Mouse (Mus musculus) ES-E14 (cell line): ENCODE data around the gene Dync2li1. TPM values are rescaled to one million over a fixed set of nuclear protein-coding genes. Genes with fewer than 3 reads are reported as not detected.

Source experiments
- DNase-seq: peaks from one replicate; pipeline ENCODE4 v3.0.0-alpha.2; 2013; ENCODE audit warnings: low read depth, low spot score
- H3K27ac ChIP-seq: 2 replicates; pipeline ENCODE4 v1.5.1; 2012; ENCODE audit warnings: low read depth, mild to moderate bottlenecking, low read length, moderate library complexity, mixed read lengths; ENCODE audit not compliant: poor library complexity, insufficient read depth, severe bottlenecking
- H3K36me3 ChIP-seq: 2 replicates; pipeline ENCODE4 v1.6.1; 2012; ENCODE audit warnings: mild to moderate bottlenecking, low read length, moderate library complexity, mixed read lengths; ENCODE audit not compliant: control insufficient read depth, poor library complexity, insufficient read depth, severe bottlenecking
- H3K4me1 ChIP-seq, 2 experiments: fragments of 150-350 bp in 1 of 2; sonication (generic) in 1 of 2; 2 replicates each; pipeline ENCODE4 v1.6.1; 2012; ENCODE audit warnings: low read length in 2 of 2, mild to moderate bottlenecking in 1 of 2, mixed read lengths in 1 of 2; ENCODE audit not compliant: control insufficient read depth in 2 of 2, insufficient read depth in 2 of 2, poor library complexity in 1 of 2
- H3K4me3 ChIP-seq, 2 experiments: fragments of 150-350 bp in 1 of 2; sonication (generic) in 1 of 2; 2 replicates each; pipeline ENCODE4 v1.5.1; 2012; ENCODE audit warnings: low read length in 2 of 2, low read depth in 1 of 2, mild to moderate bottlenecking in 1 of 2, mixed read lengths in 1 of 2; ENCODE audit not compliant: insufficient read depth in 1 of 2, poor library complexity in 1 of 2, severe bottlenecking in 1 of 2
- H3K9ac ChIP-seq: 2 replicates; pipeline ENCODE4 v1.6.1; 2012; ENCODE audit warnings: low read depth, mild to moderate bottlenecking, low read length, mixed read lengths; ENCODE audit not compliant: poor library complexity, insufficient read depth, severe bottlenecking
- H3K9me3 ChIP-seq: fragments of 150-350 bp; sonication (generic); 2 replicates; pipeline ENCODE4 v1.6.1; 2012; ENCODE audit warnings: low read depth, mild to moderate bottlenecking, low read length; ENCODE audit not compliant: control insufficient read depth, insufficient read depth
- CHD2 ChIP-seq: IDR thresholded peaks from 2 replicates; pipeline ENCODE4 v1.6.1; 2014; ENCODE audit warnings: mild to moderate bottlenecking, low read depth, low read length, inconsistent platforms
- HCFC1 ChIP-seq: IDR thresholded peaks from 2 replicates; pipeline ENCODE4 v1.6.1; 2012; ENCODE audit warnings: low read length, inconsistent platforms, borderline replicate concordance; ENCODE audit not compliant: insufficient read depth
- MAFK ChIP-seq: IDR thresholded peaks from 2 replicates; pipeline ENCODE4 v1.6.1; 2014; ENCODE audit warnings: mild to moderate bottlenecking, low read depth, low read length, inconsistent platforms; ENCODE audit not compliant: insufficient read depth
- ZC3H11A ChIP-seq: IDR thresholded peaks from 2 replicates; pipeline ENCODE4 v1.6.1; 2012; ENCODE audit warnings: low read depth, mild to moderate bottlenecking, inconsistent platforms, low read length, borderline replicate concordance
- ZNF384 ChIP-seq: IDR thresholded peaks from 2 replicates; pipeline ENCODE4 v1.6.1; 2012; ENCODE audit warnings: low read depth, low read length, inconsistent platforms
- in situ Hi-C, 2 experiments: fragments of 600-800 bp; cut with MboI; formaldehyde crosslinking; loops; one replicate each; pipeline ENCODE4 v1.15.1; 2025; ENCODE audit warnings: low sequenced_read_pairs in 2 of 2, inconsistent platforms in 1 of 2; ENCODE audit not compliant: unreplicated experiment in 2 of 2
- total RNA-seq: library from RNA; depleted of rRNA; stranded (reverse); fragments of 300-350 nt; gene quantifications from 2 replicates; pipeline ENCODE4 v1.2.3, GENCODE M21; 2012

The Dync2li1 gene
- total RNA-seq, 1 experiment: 5.9 TPM

- H3K27ac ChIP-seq: no peak overlapping the region
- H3K4me1 ChIP-seq: peaks cover 0 to 13% of the 10 kb centered on the region in 2 experiments; a peak in 2 of 4 replicates
- no peak for DNase-seq
- no peaks in the 10 kb centered on the region for H3K36me3 ChIP-seq
- in situ Hi-C loops: no loop called here
- no peak overlapping the region for H3K4me3 ChIP-seq
- H3K9me3 ChIP-seq: no peaks in the 10 kb centered on the region
- no peak for TF ChIP-seq HCFC1
- no peak for TF ChIP-seq ZC3H11A
- no peak for TF ChIP-seq ZNF384
- TF ChIP-seq MAFK: no peak
- no peak for TF ChIP-seq CHD2
- no peak overlapping the region for H3K9ac ChIP-seq
These were observed 18.8 kb downstream of the Dync2li1 start for GRCm38 (mm10) chr17:84645119-84645518.

- no peak for DNase-seq
- H3K9me3 ChIP-seq: no peaks in the 10 kb centered on the region
- no peak overlapping the region for H3K27ac ChIP-seq
These were observed 19.6 kb downstream of the Dync2li1 start for GRCm38 (mm10) chr17:84645894-84646293.

GRCm38 (mm10) chr17:84646477-84646876 lies 20.2 kb downstream of the Dync2li1 start:
- no peak for DNase-seq
- H3K4me1 ChIP-seq: peaks cover 0 to 13% of the 10 kb centered on the region in 2 experiments; a peak in 2 of 4 replicates
- TF ChIP-seq CHD2: no peak
- TF ChIP-seq HCFC1: no peak
- TF ChIP-seq ZNF384: no peak
- TF ChIP-seq MAFK: no peak
- TF ChIP-seq ZC3H11A: no peak
- H3K36me3 ChIP-seq: no peaks in the 10 kb centered on the region
- in situ Hi-C loops: no loop called here
- no peak overlapping the region for H3K27ac ChIP-seq
- no peak overlapping the region for H3K4me3 ChIP-seq
- no peaks in the 10 kb centered on the region for H3K9me3 ChIP-seq
- no peak overlapping the region for H3K9ac ChIP-seq

More at GRCm38 (mm10) chr17:84645894-84646293, 19.6 kb downstream of the Dync2li1 start:
- Histone ChIP-seq H3K9ac (no peak overlapping the region), H3K36me3 (no peaks in the 10 kb centered on the region), H3K4me1 (peaks cover 0 to 13% of the 10 kb centered on the region in 2 experiments; a peak in 2 of 4 replicates), H3K4me3 (no peak overlapping the region)
- in situ Hi-C loops: no loop called here
- TF ChIP-seq ZNF384 (no peak), ZC3H11A (no peak), CHD2 (no peak), MAFK (no peak), HCFC1 (no peak)

- Histone ChIP-seq H3K4me1 (peaks cover 0 to 13% of the 10 kb centered on the region in 2 experiments; a peak in 2 of 4 replicates), H3K4me3 (no peak overlapping the region), H3K9ac (no peak overlapping the region), H3K27ac (no peak overlapping the region), H3K36me3 (no peaks in the 10 kb centered on the region), H3K9me3 (no peaks in the 10 kb centered on the region)
- in situ Hi-C loops: no loop called here
- TF ChIP-seq ZNF384 (no peak), ZC3H11A (no peak), MAFK (no peak), CHD2 (no peak), HCFC1 (no peak)
- DNase-seq: no peak
These were observed 21.3 kb downstream of the Dync2li1 start for GRCm38 (mm10) chr17:84647630-84648029.
